Mouse (Mus musculus) left cerebral cortex, adult 18-20 months (tissue): ENCODE data around the gene Ing4. TPM values are rescaled to one million over a fixed set of nuclear protein-coding genes. Genes with fewer than 3 reads are reported as not detected.
"Not testable (repeated sequence)": the region's sequence is repeated elsewhere in the genome, so short reads cannot be mapped to it uniquely, and the experiment has no call there.

Source experiments
- DNase-seq, 2 experiments: peaks; one replicate each; pipeline ENCODE4 v3.0.0; 2021 to 2022; ENCODE audit warnings: low spot score in 2 of 2, mixed read lengths in 1 of 2
- long read RNA-seq, 2 experiments: library from polyadenylated mRNA; stranded (forward); transcript quantifications; one replicate each; pipeline ENCODE4 v2.0.0; 2021
- total RNA-seq, 2 experiments: library from RNA; stranded (reverse); gene quantifications; 2 replicates each; pipeline ENCODE4 v1.2.3; 2021

Ing4 gene
- 10 to 100 TPM; 50.7 to 51.1 TPM for total RNA-seq
- long read RNA-seq, experiment 1, transcript Ing4-201 (8 exons, 1,629 nt): major isoform, 30 of 63 reads
- long read RNA-seq, experiment 1, partial matches to known transcripts: 1 of 63 reads
- long read RNA-seq, experiment 1, other reads (novel, unspliced or antisense): 30 of 63 reads
- long read RNA-seq, experiment 2, transcript Ing4-201 (8 exons, 1,629 nt): major isoform, 30 of 50 reads
- long read RNA-seq, experiment 2, partial matches to known transcripts: 2 of 50 reads
- long read RNA-seq, experiment 2, other reads (novel, unspliced or antisense): 16 of 50 reads

- peak; percentile 85 to 91 for DNase-seq
Observed at GRCm38 (mm10) chr6:125039533-125040153, at the start of gene Ing4. Gene Ing4 (plus strand): TSS chr6:125039760.

- no peak for DNase-seq
Observed at GRCm38 (mm10) chr6:124992241-124992640, 47.3 kb upstream of the Ing4 start.

GRCm38 (mm10) chr6:124993365-124993764, 46.2 kb upstream of the Ing4 start:
- DNase-seq: no peak

- no peak for DNase-seq
Observed at GRCm38 (mm10) chr6:124993876-124994275, 45.7 kb upstream of the Ing4 start.

- no peak for DNase-seq
Observed at GRCm38 (mm10) chr6:124995246-124995645, 44.3 kb upstream of the Ing4 start.

- DNase-seq: no peak
Observed at GRCm38 (mm10) chr6:124995831-124996403, 43.6 kb upstream of the Ing4 start.

GRCm38 (mm10) chr6:124996551-124997501, 42.7 kb upstream of the Ing4 start, which contains the start of gene Pianp:
Gene Pianp (plus strand): TSS chr6:124996694.
- DNase-seq: peak; percentile 85 to 87

- peak; percentile 48 to 70 for DNase-seq
Observed at GRCm38 (mm10) chr6:124998066-124998465, 41.5 kb upstream of the Ing4 start.

GRCm38 (mm10) chr6:124999091-124999490, 40.5 kb upstream of the Ing4 start:
- DNase-seq: no peak

- no peak for DNase-seq
Observed at GRCm38 (mm10) chr6:124999546-124999945, 40.0 kb upstream of the Ing4 start.

GRCm38 (mm10) chr6:125003706-125004105, 35.9 kb upstream of the Ing4 start:
- DNase-seq: no peak

- DNase-seq: no peak
Observed at GRCm38 (mm10) chr6:125005086-125005485, 34.5 kb upstream of the Ing4 start.

- no peak for DNase-seq
Observed at GRCm38 (mm10) chr6:125008060-125008459, 31.5 kb upstream of the Ing4 start.

- peak; percentile 96 to 98 for DNase-seq
Observed at GRCm38 (mm10) chr6:125008586-125009128, 30.9 kb upstream of the Ing4 start.

- DNase-seq: no peak
Observed at GRCm38 (mm10) chr6:125009129-125009180, 30.6 kb upstream of the Ing4 start, which contains the start of gene Zfp384. Gene Zfp384 (plus strand): TSS chr6:125009145.

- DNase-seq: peak; percentile 74 to 79
Observed at GRCm38 (mm10) chr6:125009181-125010073, 30.1 kb upstream of the Ing4 start.

GRCm38 (mm10) chr6:125017682-125018081, 21.9 kb upstream of the Ing4 start:
- no peak for DNase-seq

GRCm38 (mm10) chr6:125030532-125030931, 9.0 kb upstream of the Ing4 start:
- not testable (repeated sequence) for DNase-seq

GRCm38 (mm10) chr6:125031604-125032003, 8.0 kb upstream of the Ing4 start:
- DNase-seq: no peak

GRCm38 (mm10) chr6:125038666-125039065, 894 bp upstream of the Ing4 start:
- DNase-seq: no peak
